Mouse (Mus musculus) heart, postnatal 0 days (tissue): ENCODE data around the gene Tenm3.

Source experiments
- CTCF ChIP-seq: IDR thresholded peaks from 2 replicates; pipeline ENCODE4 v1.5.1; 2016; ENCODE audit warnings: antibody characterized with exemption, control low read depth, low read depth
- EP300 ChIP-seq: IDR thresholded peaks from 2 replicates; pipeline ENCODE4 v1.6.1; 2016; ENCODE audit warnings: antibody characterized with exemption, low read depth

DNA sequence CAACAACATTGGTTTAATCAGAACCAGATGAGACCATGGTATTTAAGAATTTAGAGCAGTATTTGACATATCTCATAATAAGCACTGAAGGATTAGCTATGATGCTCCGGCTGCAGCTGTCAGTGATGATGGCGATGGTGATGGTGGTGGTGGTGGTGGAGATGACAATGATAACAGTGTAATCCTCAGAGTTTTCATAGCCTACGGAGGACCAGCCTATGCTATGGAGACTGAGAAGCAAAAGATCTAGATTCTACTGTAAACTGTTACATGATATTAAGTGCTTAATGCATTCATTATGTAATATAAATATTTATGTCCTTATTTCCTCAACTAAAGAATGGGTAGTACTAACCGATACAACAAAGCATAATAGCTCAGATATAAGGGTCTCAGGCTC, 40.5 kb upstream of the Tenm3 start:
- TF ChIP-seq CTCF = no peak
- no peak for TF ChIP-seq EP300
